Comparison of ENCODE assay signal across 32 mouse cellular contexts in the genomic region with DNA sequence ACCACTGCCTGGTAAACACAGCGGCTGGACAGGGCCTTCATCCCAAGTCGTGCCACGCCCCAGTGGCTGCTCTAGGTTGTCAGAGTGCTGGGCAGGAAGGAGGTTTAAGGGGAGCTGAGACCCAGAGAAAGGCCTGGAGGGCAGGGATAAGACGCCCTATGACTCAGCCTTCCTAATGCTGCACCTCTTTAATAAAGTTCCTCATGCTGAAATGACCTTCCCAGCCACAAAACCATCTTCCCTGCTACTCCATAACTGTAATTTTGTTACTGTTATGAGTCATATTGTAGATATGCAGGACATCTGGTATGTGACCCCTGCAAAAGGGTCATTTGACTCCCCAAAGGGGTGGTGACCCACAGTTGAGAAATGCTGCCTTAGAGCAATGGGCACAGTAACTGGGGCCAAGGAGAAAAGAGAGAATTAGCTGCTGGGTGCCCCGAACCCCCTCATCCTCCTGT.
DNase-seq lines count a peak whose midpoint lies in the region; ATAC-seq and TF ChIP-seq lines count a peak whose summit lies in the region.
"Had no signal": no experiment of that assay in that cellular context is flagged by ENCODE, and none has a peak within 500 bp of the region (broad histone marks: within the 10 kb centered on the region; RNA-seq: fewer than 3 reads in every experiment).

No protein-coding gene starts in this region.

- peaks cover 93% of the 10 kb centered on the region for H3K36me3 ChIP-seq in midbrain, embryonic 10.5 days
- H3K36me3 ChIP-seq in midbrain, embryonic 14.5 days (ENCODE audit: control insufficient read depth, insufficient read depth, low read length) = peaks cover 32% of the 10 kb centered on the region
- H3K36me3 ChIP-seq in C2C12 (ENCODE audit: control insufficient read depth, insufficient read depth) = peaks cover 18% of the 10 kb centered on the region
- peaks cover 55% of the 10 kb centered on the region for H3K36me3 ChIP-seq in heart, embryonic 12.5 days

- DNase-seq in midbrain, embryonic 10.5 days (ENCODE audit: low spot score) = no peak
- no peak for DNase-seq in midbrain, embryonic 14.5 days
- DNase-seq in Patski (ENCODE audit: low read depth, low spot score) = no peak
- peak; percentile 15 for DNase-seq in fibroblast of lung, adult 2 months (ENCODE audit: low read depth)
- DNase-seq in thymus, postnatal 36 days = no peak
- no peak for DNase-seq in urinary bladder, adult 18-20 months (ENCODE audit: low spot score in 2 of 2)
- DNase-seq: adrenal gland, postnatal 14 days; cerebellum, adult 18-20 months; cerebellum, postnatal 14 days; gastrocnemius, adult 2 months; gastrocnemius, postnatal 36 days; heart, adult 2 months; heart, postnatal 10 days; kidney, adult 8-10 months; layer of hippocampus, adult 9-11 months; right cerebral cortex, postnatal 4 days; thymus, adult 18-20 months; thymus, postnatal 25 days had no signal

- in situ Hi-C loops in Patski (cut with MboI; ENCODE audit: low pct_unique_long_range_greater_than_20kb) = no loop called here

- TF ChIP-seq CTCF in C2C12 (IDR thresholded peaks at IDR 0.05; ENCODE audit: control insufficient read depth, insufficient read depth, insufficient read length) (no peak), Patski (IDR thresholded peaks at IDR 0.05) (no peak)

- no peaks in the 10 kb centered on the region for H3K79me3 ChIP-seq in C2C12 (ENCODE audit: low read depth)

- H3K9ac ChIP-seq in midbrain, embryonic 14.5 days (replicated peaks; ENCODE audit: low read length) = no peak overlapping the region
- no peak overlapping the region for H3K9ac ChIP-seq in heart, embryonic 12.5 days
- H3K9ac ChIP-seq: forebrain, embryonic 15.5 days; heart, embryonic 13.5 days; limb, embryonic 12.5 days; liver, embryonic 15.5 days; lung, embryonic 15.5 days; midbrain, embryonic 15.5 days had no signal

- H3K4me2 ChIP-seq in midbrain, embryonic 14.5 days (ENCODE audit: low read length) = no peak overlapping the region
- no peak overlapping the region for H3K4me2 ChIP-seq in heart, embryonic 12.5 days
- H3K4me2 ChIP-seq: forebrain, embryonic 15.5 days; heart, embryonic 13.5 days; limb, embryonic 12.5 days; liver, embryonic 15.5 days; lung, embryonic 15.5 days; midbrain, embryonic 15.5 days had no signal

- no peaks in the 10 kb centered on the region for H3K9me3 ChIP-seq in midbrain, embryonic 10.5 days (replicated peaks)
- no peaks in the 10 kb centered on the region for H3K9me3 ChIP-seq in midbrain, embryonic 14.5 days (ENCODE audit: control insufficient read depth, low read length)
- no peaks in the 10 kb centered on the region for H3K9me3 ChIP-seq in heart, embryonic 12.5 days (replicated peaks)
- H3K9me3 ChIP-seq: forebrain, embryonic 10.5 days; forebrain, embryonic 15.5 days; heart, embryonic 13.5 days; hindbrain, embryonic 10.5 days; limb, embryonic 12.5 days; liver, embryonic 15.5 days; lung, embryonic 15.5 days; midbrain, embryonic 15.5 days had no signal

- peaks cover 30% of the 10 kb centered on the region for H3K4me1 ChIP-seq in midbrain, embryonic 10.5 days
- H3K4me1 ChIP-seq in midbrain, embryonic 14.5 days (ENCODE audit: control insufficient read depth, insufficient read depth, low read length) = peaks cover 12% of the 10 kb centered on the region
- peaks cover 24% of the 10 kb centered on the region for H3K4me1 ChIP-seq in heart, embryonic 12.5 days (replicated peaks)
- H3K4me1 ChIP-seq: liver, embryonic 15.5 days; lung, embryonic 15.5 days had no signal

- POLR2A ChIA-PET in Patski (lab: Charles Lee) = no interaction called here

- H3ac ChIP-seq in C2C12 (ENCODE audit: control insufficient read depth, insufficient read length, low read depth) = peak overlapping the region; percentile 8

- WGBS in midbrain, embryonic 10.5 days = 71% methylated on average over 5 of the region's 5 CpGs
- 75% methylated on average over 5 of the region's 5 CpGs for WGBS in midbrain, embryonic 14.5 days
- 66% methylated on average over 5 of the region's 5 CpGs for WGBS in heart, embryonic 12.5 days

- CTCF ChIA-PET in Patski (lab: Charles Lee) = interaction anchor here (2.7 kb wide), 1 partner anchor 10 kb away, joined by 7 read pairs; no protein-coding TSS in a partner anchor

- H3K27me3 ChIP-seq in midbrain, embryonic 10.5 days (ENCODE audit: low read depth, poor library complexity, severe bottlenecking) = no peaks in the 10 kb centered on the region
- no peaks in the 10 kb centered on the region for H3K27me3 ChIP-seq in midbrain, embryonic 14.5 days (ENCODE audit: control insufficient read depth, insufficient read depth, low read length)
- no peaks in the 10 kb centered on the region for H3K27me3 ChIP-seq in C2C12 (ENCODE audit: control insufficient read depth, insufficient read depth, insufficient read length)
- H3K27me3 ChIP-seq in Patski = no peaks in the 10 kb centered on the region
- no peaks in the 10 kb centered on the region for H3K27me3 ChIP-seq in heart, embryonic 12.5 days (replicated peaks)
- H3K27me3 ChIP-seq: forebrain, embryonic 15.5 days; heart, embryonic 13.5 days; limb, embryonic 12.5 days; liver, embryonic 15.5 days; lung, embryonic 15.5 days; midbrain, embryonic 15.5 days had no signal

- no peak for ATAC-seq in midbrain, embryonic 14.5 days (ENCODE audit: low FRiP score, low TSS enrichment)
- ATAC-seq in Patski = peak; percentile 37
- no peak for ATAC-seq in heart, embryonic 12.5 days (ENCODE audit: insufficient number of reproducible peaks, low FRiP score)
- ATAC-seq: forebrain, embryonic 15.5 days; hindbrain, embryonic 16.5 days; midbrain, embryonic 15.5 days had no signal

- 0 out of 2 replicates have a peak overlapping the region, but pooled peaks have one; percentile 20 for H3K27ac ChIP-seq in midbrain, embryonic 10.5 days (replicated peaks)
- H3K27ac ChIP-seq in midbrain, embryonic 14.5 days (replicated peaks; ENCODE audit: low read depth, low read length) = no peak overlapping the region
- no peak overlapping the region for H3K27ac ChIP-seq in heart, embryonic 12.5 days (ENCODE audit: poor library complexity, severe bottlenecking)
- H3K27ac ChIP-seq: forebrain, embryonic 10.5 days; forebrain, embryonic 15.5 days; gastrocnemius, adult 2 months; heart, adult 2 months; heart, embryonic 13.5 days; hindbrain, embryonic 10.5 days; kidney, postnatal 0 days; limb, embryonic 12.5 days; liver, embryonic 15.5 days; lung, embryonic 15.5 days; macrophage; midbrain, embryonic 15.5 days; stomach, postnatal 0 days had no signal

- peaks cover 11% of the 10 kb centered on the region for H3K79me2 ChIP-seq in C2C12 (ENCODE audit: control insufficient read depth, insufficient read depth)

- no peak overlapping the region for H3K4me3 ChIP-seq in midbrain, embryonic 10.5 days
- no peak overlapping the region for H3K4me3 ChIP-seq in midbrain, embryonic 14.5 days (replicated peaks; ENCODE audit: low read depth, low read length)
- no peak overlapping the region for H3K4me3 ChIP-seq in C2C12 (ENCODE audit: insufficient read depth, poor library complexity, severe bottlenecking)
- H3K4me3 ChIP-seq in heart, embryonic 12.5 days = no peak overlapping the region
- H3K4me3 ChIP-seq: forebrain, embryonic 10.5 days; forebrain, embryonic 15.5 days; gastrocnemius, adult 2 months; heart, adult 2 months; heart, embryonic 13.5 days; hindbrain, embryonic 10.5 days; limb, embryonic 12.5 days; liver, embryonic 15.5 days; lung, embryonic 15.5 days; midbrain, embryonic 15.5 days had no signal

TF ChIP-seq in C2C12, 6 proteins besides CTCF, POLR2A, EP300 and RAD21:
- TF ChIP-seq CEBPB (IDR thresholded peaks at IDR 0.05; ENCODE audit: low read depth) = peak; percentile 72
- peak; percentile 73 for TF ChIP-seq MAX (IDR thresholded peaks at IDR 0.05)
- TF ChIP-seq MYOG (IDR thresholded peaks at IDR 0.05; ENCODE audit: control insufficient read depth, extremely low read depth, insufficient read length) = no peak
- TF ChIP-seq MYOD1 (IDR thresholded peaks at IDR 0.05; ENCODE audit: control insufficient read depth, insufficient read length, low read depth) = peak; percentile 60
- TF ChIP-seq FOSL1 (IDR thresholded peaks at IDR 0.05; ENCODE audit: insufficient read depth, low read length, poor library complexity, severe bottlenecking) = peak; percentile 93
- peak; percentile 31 for TF ChIP-seq USF1 (IDR thresholded peaks at IDR 0.05; ENCODE audit: low read depth)
